In genomic region chr6:104916787-104917186, GRCm38 (mm10) we compare ENCODE assay signal across 30 mouse cellular contexts.
A peak's percentile ranks its signal among the peaks of the same experiment; 100 is the strongest.
DNase-seq lines count a peak whose midpoint lies in the region; ATAC-seq lines count a peak whose summit lies in the region.
"Had no signal": no experiment of that assay in that cellular context is flagged by ENCODE, and none has a peak within 500 bp of the region (broad histone marks: within the 10 kb centered on the region; RNA-seq: fewer than 3 reads in every experiment).

No protein-coding gene starts in this region.

- no peaks in the 10 kb centered on the region for H3K36me3 ChIP-seq in limb, embryonic 10.5 days
- H3K36me3 ChIP-seq: forebrain, embryonic 12.5 days; heart, embryonic 13.5 days; hindbrain, embryonic 15.5 days; liver, embryonic 12.5 days; midbrain, embryonic 12.5 days; neural tube, embryonic 12.5 days had no signal

- intact Hi-C loops in left cerebral cortex, postnatal 4 days (cut with DNase I) = no loop called here
- intact Hi-C loops in left cerebral cortex, postnatal 36 days (cut with DNase I) = no loop called here

- H3K4me3 ChIP-seq in limb, embryonic 10.5 days = no peak overlapping the region
- H3K4me3 ChIP-seq: erythroblast, embryonic 14.5 days; forebrain, embryonic 12.5 days; heart, embryonic 13.5 days; hindbrain, embryonic 15.5 days; liver, embryonic 12.5 days; megakaryocyte, embryonic 14.5 days; midbrain, embryonic 12.5 days; myocyte; neural tube, embryonic 12.5 days had no signal

- H3K27me3 ChIP-seq in limb, embryonic 10.5 days (ENCODE audit: low read depth, poor library complexity, severe bottlenecking) = no peaks in the 10 kb centered on the region
- H3K27me3 ChIP-seq: CH12.LX; forebrain, embryonic 12.5 days; heart, embryonic 13.5 days; hindbrain, embryonic 15.5 days; liver, embryonic 12.5 days; megakaryocyte, embryonic 14.5 days; midbrain, embryonic 12.5 days; neural tube, embryonic 12.5 days had no signal

- DNase-seq in frontal cortex, postnatal 10 days (ENCODE audit: low spot score in 2 of 2) = no peak
- DNase-seq in left cerebral cortex, adult 11 months (ENCODE audit: low spot score) = peak; percentile 14
- no peak for DNase-seq in left cerebral cortex, postnatal 4 days
- DNase-seq in left cerebral cortex, adult 18-20 months (ENCODE audit: low spot score in 2 of 2) = peak; percentile 20 to 46
- DNase-seq in left cerebral cortex, postnatal 36 days (ENCODE audit: low spot score in 2 of 2) = peak; percentile 8 to 26
- DNase-seq in limb, embryonic 10.5 days (ENCODE audit: low spot score) = no peak
- DNase-seq in cerebellum, postnatal 4 days (ENCODE audit: low spot score in 2 of 2) = no peak
- DNase-seq: adrenal gland, postnatal 10 days; cerebellum, adult 11 months; cerebellum, adult 9-10 months; forebrain, postnatal 0 days; gastrocnemius, postnatal 10 days; heart, postnatal 10 days; kidney, adult 18-20 months; kidney, postnatal 4 days; liver, postnatal 0 days; lung, postnatal 4 days; thymus, postnatal 4 days had no signal

- H3K4me1 ChIP-seq in limb, embryonic 10.5 days = no peaks in the 10 kb centered on the region
- H3K4me1 ChIP-seq: forebrain, embryonic 12.5 days; heart, embryonic 13.5 days; hindbrain, embryonic 15.5 days; liver, embryonic 12.5 days; megakaryocyte, embryonic 14.5 days; midbrain, embryonic 12.5 days; neural tube, embryonic 12.5 days had no signal

- H3K9me3 ChIP-seq in limb, embryonic 10.5 days (replicated peaks) = no peaks in the 10 kb centered on the region
- H3K9me3 ChIP-seq: forebrain, embryonic 12.5 days; heart, embryonic 13.5 days; hindbrain, embryonic 15.5 days; liver, embryonic 12.5 days; megakaryocyte, embryonic 14.5 days; midbrain, embryonic 12.5 days; neural tube, embryonic 12.5 days had no signal

- no peak overlapping the region for H3K27ac ChIP-seq in limb, embryonic 10.5 days
- H3K27ac ChIP-seq: forebrain, embryonic 12.5 days; heart, embryonic 13.5 days; hindbrain, embryonic 15.5 days; liver, embryonic 12.5 days; midbrain, embryonic 12.5 days; neural tube, embryonic 12.5 days had no signal

- ATAC-seq in frontal cortex, adult (ENCODE audit: low TSS enrichment) = peak; percentile 98
- ATAC-seq: forebrain, postnatal 0 days; liver, embryonic 12.5 days; liver, postnatal 0 days; lung, postnatal 0 days had no signal

Comparison
In these comparisons a context has a peak if more than half of its experiments do, and no peak if none do; other contexts are left out.
1. DNase-seq: peak in left cerebral cortex, adult 11 months (single experiment), left cerebral cortex, adult 18-20 months (2 of 2) and left cerebral cortex, postnatal 36 days (2 of 2); none in frontal cortex, postnatal 10 days (0 of 2), left cerebral cortex, postnatal 4 days (single experiment), limb, embryonic 10.5 days (single experiment) and cerebellum, postnatal 4 days (0 of 2).